Mouse (Mus musculus) CD4-positive, CD25-positive, alpha-beta regulatory T cell, adult 4 months (primary cell): ENCODE measurements around the gene Vmn1r74. TPM values are rescaled to one million over a fixed set of nuclear protein-coding genes. Genes with fewer than 3 reads are reported as not detected.
"Not testable (repeated sequence)": the region's sequence is repeated elsewhere in the genome, so short reads cannot be mapped to it uniquely, and the experiment has no call there.

Experiments
- ATAC-seq: one replicate; pipeline ENCODE4 v1.8.0; 2017
- polyA plus RNA-seq, 2 experiments: library from polyadenylated mRNA; unstranded; fragments of 100-300 nt; shearing (Covaris generic); gene quantifications; one replicate each; pipeline ENCODE4 v1.2.1; 2017

Vmn1r74 gene
- polyA plus RNA-seq, result not detected

GRCm38 (mm10) chr7:11833680-11834079 lies at the start of gene Vmn1r74:
Gene Vmn1r74, plus strand, starts transcription at chr7:11833980.
- no peak for ATAC-seq

GRCm38 (mm10) chr7:11813751-11814150 lies 20.0 kb upstream of the Vmn1r74 start:
- no peak for ATAC-seq

GRCm38 (mm10) chr7:11822166-11822565 lies 11.6 kb upstream of the Vmn1r74 start:
- no peak for ATAC-seq

- not testable (repeated sequence) for ATAC-seq
These were observed 10.5 kb upstream of the Vmn1r74 start for GRCm38 (mm10) chr7:11823246-11823645.

DNA sequence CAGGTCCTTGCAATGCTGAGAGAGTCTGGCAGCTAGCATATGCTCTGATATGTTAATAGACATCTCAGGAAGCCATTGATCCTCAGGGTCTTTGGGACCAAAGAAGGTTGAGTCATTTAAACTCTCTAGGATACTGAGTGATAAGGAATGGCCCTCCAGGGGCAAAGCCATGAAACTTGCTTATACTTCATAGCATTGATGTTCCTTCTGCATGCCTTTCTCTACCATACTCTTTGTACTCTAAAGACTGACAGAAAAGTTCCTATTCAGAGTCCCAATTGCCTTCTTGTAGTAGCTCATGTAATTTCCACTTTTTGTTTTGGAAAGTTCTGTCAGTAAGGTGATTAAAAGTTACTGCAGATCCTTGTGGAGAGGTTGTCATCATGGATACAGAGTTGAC lies 40.5 kb downstream of the Vmn1r74 start, which contains the start of gene Vmn1r75:
Gene Vmn1r75, plus strand, starts transcription at position 301 of the 400 bp plus-strand sequence.
- ATAC-seq, result no peak

Other genes starting within 250 kb of the Vmn1r74 start
- gene Zscan4-ps3, start 224.7 kb upstream of the Vmn1r74 start, polyA plus RNA-seq, result not detected
- gene Vmn1r72, start 153.8 kb upstream of the Vmn1r74 start, polyA plus RNA-seq, result not detected
- not detected for gene Vmn1r73, start 103.7 kb upstream of the Vmn1r74 start, polyA plus RNA-seq
- under 1 TPM in 1 of 2 experiments, not detected in 1; 0.44 TPM for gene Vmn1r75, start 40.6 kb downstream of the Vmn1r74 start, polyA plus RNA-seq
- gene Vmn1r76, start 104.2 kb downstream of the Vmn1r74 start, polyA plus RNA-seq, result under 1 TPM in 1 of 2 experiments, not detected in 1; 0.08 TPM
- not detected for gene Vmn1r77, start 202.8 kb downstream of the Vmn1r74 start, polyA plus RNA-seq